Comparison of ENCODE assay signal across 7 mouse cellular contexts in the genomic region with DNA sequence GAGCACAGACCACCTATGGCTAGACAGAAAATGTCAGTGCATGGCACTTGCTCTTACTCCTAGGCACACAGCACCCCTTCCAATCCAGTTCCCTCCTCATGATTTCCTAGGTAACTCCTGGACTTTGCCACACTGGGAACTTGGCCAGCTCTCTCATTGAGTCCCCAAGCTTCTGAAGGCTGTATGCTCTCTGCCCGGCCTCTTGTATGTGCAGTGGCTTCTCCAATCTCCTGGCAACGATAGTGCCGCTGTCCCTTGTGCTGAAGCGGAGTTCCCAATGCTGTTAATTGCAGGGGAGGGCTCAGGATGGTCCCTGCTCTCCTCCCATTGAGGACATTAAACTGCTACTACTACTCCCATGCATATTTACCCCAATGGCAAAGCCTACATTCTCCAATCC. TPM values are rescaled to one million over a fixed set of nuclear protein-coding genes. Genes with fewer than 3 reads are reported as not detected.
A peak's percentile ranks its signal among the peaks of the same experiment; 100 is the strongest.
DNase-seq lines count a peak whose midpoint lies in the region.

No protein-coding gene starts in this region.

- DNase-seq in layer of hippocampus, postnatal 10 days (ENCODE audit: low spot score in 2 of 2): peak; percentile 40 to 49
- no peak for DNase-seq in layer of hippocampus, postnatal 25 days (ENCODE audit: extremely low spot score in 1 of 2, low spot score in 1 of 2)
- DNase-seq in ZHBTc4 (ENCODE audit: low read depth, low spot score): peak; percentile 55
- DNase-seq in embryo, embryonic 9.5 days (ENCODE audit: extremely low spot score): peak; percentile 39
- DNase-seq in lung, postnatal 10 days: peak; percentile 59
- DNase-seq in cerebellum, adult 11-12 months: no peak
- DNase-seq in left cerebral cortex, adult 8-10 months (ENCODE audit: low spot score in 2 of 2): no peak

RNA-seq across cellular contexts. Expression of gene Qtrt1, which starts 3.7 kb away (rescaled TPM):
- 10 to 100 TPM; 34.2 to 42.0 TPM for total RNA-seq in layer of hippocampus, postnatal 10 days (2021)
- 10 to 100 TPM; 21.4 to 31.6 TPM for total RNA-seq in layer of hippocampus, postnatal 25 days (2021)
- 10 to 100 TPM; 17.0 to 28.0 (median 23.5) TPM for total RNA-seq in left cerebral cortex, adult 8-10 months (2022)

RNA-seq across cellular contexts. Expression of gene Dnm2, which starts 16.8 kb away (rescaled TPM):
- 10 to 100 TPM; 65.2 to 67.7 TPM for total RNA-seq in layer of hippocampus, postnatal 10 days (2021)
- total RNA-seq in layer of hippocampus, postnatal 25 days (2021): 10 to 100 TPM; 55.2 to 77.1 TPM
- 10 to 100 TPM; 49.5 to 64.9 (median 60.9) TPM for total RNA-seq in left cerebral cortex, adult 8-10 months (2022)

RNA-seq across cellular contexts. Expression of gene Ilf3, which starts 40.3 kb away (rescaled TPM):
- 10 to 100 TPM; 92.4 to 96.7 TPM for total RNA-seq in layer of hippocampus, postnatal 10 days (2021)
- total RNA-seq in layer of hippocampus, postnatal 25 days (2021): 10 to 100 TPM; 85.6 to 92.6 TPM
- 10 to 100 TPM; 90.2 to 93.1 (median 91.0) TPM for total RNA-seq in left cerebral cortex, adult 8-10 months (2022)

Comparison
In these comparisons a context has a peak if more than half of its experiments do, and no peak if none do; other contexts are left out.
1. DNase-seq: peak in layer of hippocampus, postnatal 10 days (2 of 2), ZHBTc4 (single experiment), embryo, embryonic 9.5 days (single experiment) and lung, postnatal 10 days (single experiment); none in layer of hippocampus, postnatal 25 days (0 of 2), cerebellum, adult 11-12 months (single experiment) and left cerebral cortex, adult 8-10 months (0 of 2).